Mouse (Mus musculus): ENCODE measurements around the gene Cytip. TPM values are rescaled to one million over a fixed set of nuclear protein-coding genes. Genes with fewer than 3 reads are reported as not detected.

Gene Cytip
- polyA plus RNA-seq (2015; fragmentation: Illumina TruSeq; extraction: RNeasy Lipid Tissue Mini Kit (QIAGEN cat#74804); ENCODE audit: insufficient read depth, low read depth, low replicate concordance) = 1.2 TPM

GRCm38 (mm10) chr2:58195346-58195745 is at the start of gene Cytip:
Gene Cytip (minus strand): TSS chr2:58195532.

Other genes starting within 250 kb of the Cytip start
- gene Galnt5, start 197.6 kb downstream of the Cytip start, polyA plus RNA-seq (2015; fragmentation: Illumina TruSeq; extraction: RNeasy Lipid Tissue Mini Kit (QIAGEN cat#74804); ENCODE audit: insufficient read depth, low read depth, low replicate concordance) = not detected
- not detected for gene Ermn, start 142.7 kb downstream of the Cytip start, polyA plus RNA-seq (2015; fragmentation: Illumina TruSeq; extraction: RNeasy Lipid Tissue Mini Kit (QIAGEN cat#74804); ENCODE audit: insufficient read depth, low read depth, low replicate concordance)
- 0.63 TPM for gene Acvr1c, start 162.4 kb upstream of the Cytip start, polyA plus RNA-seq (2015; fragmentation: Illumina TruSeq; extraction: RNeasy Lipid Tissue Mini Kit (QIAGEN cat#74804); ENCODE audit: insufficient read depth, low read depth, low replicate concordance)